Comparison of ENCODE assay signal across 8 mouse cellular contexts in the genomic region with DNA sequence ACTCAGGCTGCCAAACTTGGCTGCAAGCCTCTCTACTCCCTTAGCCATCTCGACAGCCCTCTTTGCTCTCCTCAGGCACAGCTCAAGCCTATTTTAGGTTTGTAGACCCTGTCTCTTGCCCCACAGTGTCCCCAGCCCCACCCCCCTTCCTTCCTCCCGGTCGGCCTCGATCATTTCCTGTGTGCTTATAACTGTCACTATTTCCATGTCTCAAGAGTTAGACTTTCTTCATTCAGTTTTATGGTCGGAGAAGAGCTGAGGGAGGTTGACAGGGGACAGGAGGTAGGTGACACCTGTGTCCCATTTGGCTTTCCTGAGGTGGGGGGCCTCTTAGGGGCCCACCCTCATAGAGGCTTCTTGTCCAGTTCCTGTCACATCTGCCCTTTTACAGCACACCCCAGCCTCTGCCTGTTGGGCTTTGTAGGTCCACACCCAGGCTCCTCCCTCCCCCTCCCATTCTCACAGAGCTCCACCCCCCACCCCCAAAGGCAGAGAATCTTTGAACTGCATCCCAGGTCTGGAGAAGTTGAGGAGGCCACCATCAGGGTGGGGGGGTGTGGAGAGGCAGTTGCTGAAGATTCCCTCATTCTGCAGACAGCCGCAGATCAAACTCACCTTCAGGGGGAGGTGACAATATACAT. TPM values are rescaled to one million over a fixed set of nuclear protein-coding genes. Genes with fewer than 3 reads are reported as not detected.
A peak's percentile ranks its signal among the peaks of the same experiment; 100 is the strongest.
DNase-seq lines count a peak whose midpoint lies in the region; ATAC-seq lines count a peak whose summit lies in the region.

No protein-coding gene starts in this region.

- no peak overlapping the region; the same call in 1 of the 2 replicates for H3K4me3 ChIP-seq in kidney, embryonic 14.5 days (ENCODE audit: low read length)
- peak overlapping the region; percentile 69 for H3K4me3 ChIP-seq in embryonic facial prominence, embryonic 13.5 days
- H3K4me3 ChIP-seq in limb, embryonic 13.5 days, result peak overlapping the region; percentile 83
- no peak overlapping the region for H3K4me3 ChIP-seq in neural tube, embryonic 14.5 days (ENCODE audit: low read depth, low read length)

- no peak for ATAC-seq in kidney, embryonic 14.5 days (ENCODE audit: low FRiP score, low TSS enrichment)
- no peak for ATAC-seq in embryonic facial prominence, embryonic 13.5 days (ENCODE audit: insufficient number of reproducible peaks, insufficient read depth, low FRiP score, low TSS enrichment, low read depth)
- no peak for ATAC-seq in limb, embryonic 13.5 days (ENCODE audit: low FRiP score, low read depth)
- no peak for ATAC-seq in neural tube, embryonic 14.5 days (ENCODE audit: low read depth)

- no peak for DNase-seq in kidney, adult 9 months
- DNase-seq in yolk sac, embryonic 10.5 days (ENCODE audit: low spot score), result no peak
- no peak for DNase-seq in frontal cortex, postnatal 14 days (ENCODE audit: low spot score in 2 of 2)
- no peak for DNase-seq in cerebellum, adult 18-20 months

- no peak overlapping the region for H3K9ac ChIP-seq in kidney, embryonic 14.5 days (ENCODE audit: low read depth, low read length)
- H3K9ac ChIP-seq in embryonic facial prominence, embryonic 13.5 days, result peak overlapping the region; percentile 17; the same call in 1 of the 2 replicates
- H3K9ac ChIP-seq in limb, embryonic 13.5 days, result peak overlapping the region; percentile 48; the same call in 1 of the 2 replicates
- no peak overlapping the region for H3K9ac ChIP-seq in neural tube, embryonic 14.5 days (replicated peaks; ENCODE audit: low read depth, low read length)

- peaks cover 24% of the 10 kb centered on the region for H3K4me1 ChIP-seq in kidney, embryonic 14.5 days (ENCODE audit: control insufficient read depth, insufficient read depth, low read length)
- peaks cover 32% of the 10 kb centered on the region for H3K4me1 ChIP-seq in embryonic facial prominence, embryonic 13.5 days
- peaks cover 29% of the 10 kb centered on the region for H3K4me1 ChIP-seq in limb, embryonic 13.5 days
- H3K4me1 ChIP-seq in neural tube, embryonic 14.5 days (ENCODE audit: control insufficient read depth, insufficient read depth, low read length), result peaks cover 23% of the 10 kb centered on the region

- 28% methylated on average over 6 of the region's 6 CpGs for WGBS in kidney, embryonic 14.5 days
- WGBS in embryonic facial prominence, embryonic 13.5 days, result 52% methylated on average over 6 of the region's 6 CpGs
- WGBS in limb, embryonic 13.5 days, result 45% methylated on average over 6 of the region's 6 CpGs
- WGBS in neural tube, embryonic 14.5 days, result 65% methylated on average over 6 of the region's 6 CpGs

- no peaks in the 10 kb centered on the region for H3K27me3 ChIP-seq in kidney, embryonic 14.5 days (ENCODE audit: control insufficient read depth, insufficient read depth, low read length)
- H3K27me3 ChIP-seq in embryonic facial prominence, embryonic 13.5 days, result no peaks in the 10 kb centered on the region
- no peaks in the 10 kb centered on the region for H3K27me3 ChIP-seq in limb, embryonic 13.5 days
- no peaks in the 10 kb centered on the region for H3K27me3 ChIP-seq in neural tube, embryonic 14.5 days (ENCODE audit: control insufficient read depth, insufficient read depth, low read length)

- H3K9me3 ChIP-seq in kidney, embryonic 14.5 days (ENCODE audit: control insufficient read depth, low read length), result no peaks in the 10 kb centered on the region
- no peaks in the 10 kb centered on the region for H3K9me3 ChIP-seq in embryonic facial prominence, embryonic 13.5 days
- H3K9me3 ChIP-seq in limb, embryonic 13.5 days, result no peaks in the 10 kb centered on the region
- H3K9me3 ChIP-seq in neural tube, embryonic 14.5 days (ENCODE audit: control insufficient read depth, low read length), result no peaks in the 10 kb centered on the region

- peaks cover 37% of the 10 kb centered on the region for H3K36me3 ChIP-seq in kidney, embryonic 14.5 days (ENCODE audit: control insufficient read depth, insufficient read depth, low read length)
- peaks cover 40% of the 10 kb centered on the region for H3K36me3 ChIP-seq in embryonic facial prominence, embryonic 13.5 days
- peaks cover 43% of the 10 kb centered on the region for H3K36me3 ChIP-seq in limb, embryonic 13.5 days
- 0 out of 2 replicates have a peak, but pooled peaks cover 6% of the 10 kb centered on the region for H3K36me3 ChIP-seq in neural tube, embryonic 14.5 days (ENCODE audit: control insufficient read depth, insufficient read depth, low read length)

- peak overlapping the region; percentile 99; the same call in 1 of the 2 replicates for H3K4me2 ChIP-seq in kidney, embryonic 14.5 days (replicated peaks; ENCODE audit: low read depth, low read length)
- H3K4me2 ChIP-seq in embryonic facial prominence, embryonic 13.5 days, result peak overlapping the region; percentile 99
- H3K4me2 ChIP-seq in limb, embryonic 13.5 days (replicated peaks), result peak overlapping the region; percentile 99
- H3K4me2 ChIP-seq in neural tube, embryonic 14.5 days (ENCODE audit: low read depth, low read length), result peak overlapping the region; percentile 98

- H3K27ac ChIP-seq in kidney, embryonic 14.5 days (ENCODE audit: low read depth, low read length), result no peak overlapping the region
- H3K27ac ChIP-seq in embryonic facial prominence, embryonic 13.5 days, result 0 out of 2 replicates have a peak overlapping the region, but pooled peaks have one; percentile 8
- H3K27ac ChIP-seq in limb, embryonic 13.5 days, result no peak overlapping the region; the same call in 1 of the 2 replicates
- H3K27ac ChIP-seq in neural tube, embryonic 14.5 days (ENCODE audit: low read depth, low read length), result peak overlapping the region; percentile 29; the same call in 1 of the 2 replicates

RNA-seq across cellular contexts. Expression of gene Tsc22d4, which starts 3.8 kb away (rescaled TPM):
- 104 and 121 TPM in 2 replicates for polyA plus RNA-seq in kidney, embryonic 14.5 days (2014; fragmentation: Nextera tagmentation; extraction: Ambion mirVana)
- 129 and 134 TPM in 2 replicates for polyA plus RNA-seq in embryonic facial prominence, embryonic 13.5 days (2015; fragmentation: Nextera tagmentation; extraction: Ambion mirVana)
- 128 and 134 TPM in 2 replicates for polyA plus RNA-seq in limb, embryonic 13.5 days (2015; fragmentation: Nextera tagmentation; extraction: Ambion mirVana)
- polyA plus RNA-seq in neural tube, embryonic 14.5 days (2014; fragmentation: Nextera tagmentation; extraction: Ambion mirVana), result 80.1 and 85.1 TPM in 2 replicates

RNA-seq across cellular contexts. Expression of gene Nyap1, which starts 7.9 kb away (rescaled TPM):
- polyA plus RNA-seq in kidney, embryonic 14.5 days (2014; fragmentation: Nextera tagmentation; extraction: Ambion mirVana), result 0.56 and 1.1 TPM in 2 replicates
- 3.5 and 4.4 TPM in 2 replicates for polyA plus RNA-seq in embryonic facial prominence, embryonic 13.5 days (2015; fragmentation: Nextera tagmentation; extraction: Ambion mirVana)
- 2.9 and 4.0 TPM in 2 replicates for polyA plus RNA-seq in limb, embryonic 13.5 days (2015; fragmentation: Nextera tagmentation; extraction: Ambion mirVana)
- 13.6 and 22.3 TPM in 2 replicates for polyA plus RNA-seq in neural tube, embryonic 14.5 days (2014; fragmentation: Nextera tagmentation; extraction: Ambion mirVana)

RNA-seq across cellular contexts. Expression of gene Ppp1r35, which starts 29.3 kb away (rescaled TPM):
- polyA plus RNA-seq in kidney, embryonic 14.5 days (2014; fragmentation: Nextera tagmentation; extraction: Ambion mirVana), result 41.6 and 54.8 TPM in 2 replicates
- 28.4 and 30.6 TPM in 2 replicates for polyA plus RNA-seq in embryonic facial prominence, embryonic 13.5 days (2015; fragmentation: Nextera tagmentation; extraction: Ambion mirVana)
- polyA plus RNA-seq in limb, embryonic 13.5 days (2015; fragmentation: Nextera tagmentation; extraction: Ambion mirVana), result 26.5 and 27.2 TPM in 2 replicates
- polyA plus RNA-seq in neural tube, embryonic 14.5 days (2014; fragmentation: Nextera tagmentation; extraction: Ambion mirVana), result 37.8 and 43.7 TPM in 2 replicates

RNA-seq across cellular contexts. Expression of gene Mepce, which starts 38.1 kb away (rescaled TPM):
- 11.8 and 16.4 TPM in 2 replicates for polyA plus RNA-seq in kidney, embryonic 14.5 days (2014; fragmentation: Nextera tagmentation; extraction: Ambion mirVana)
- polyA plus RNA-seq in embryonic facial prominence, embryonic 13.5 days (2015; fragmentation: Nextera tagmentation; extraction: Ambion mirVana), result 14.2 and 14.7 TPM in 2 replicates
- polyA plus RNA-seq in limb, embryonic 13.5 days (2015; fragmentation: Nextera tagmentation; extraction: Ambion mirVana), result 11.7 and 11.8 TPM in 2 replicates
- 13.1 and 17.0 TPM in 2 replicates for polyA plus RNA-seq in neural tube, embryonic 14.5 days (2014; fragmentation: Nextera tagmentation; extraction: Ambion mirVana)

RNA-seq across cellular contexts. Expression of gene Zcwpw1, which starts 38.3 kb away (rescaled TPM):
- polyA plus RNA-seq in kidney, embryonic 14.5 days (2014; fragmentation: Nextera tagmentation; extraction: Ambion mirVana), result 21.8 and 27.4 TPM in 2 replicates
- polyA plus RNA-seq in embryonic facial prominence, embryonic 13.5 days (2015; fragmentation: Nextera tagmentation; extraction: Ambion mirVana), result 36.1 and 39.7 TPM in 2 replicates
- polyA plus RNA-seq in limb, embryonic 13.5 days (2015; fragmentation: Nextera tagmentation; extraction: Ambion mirVana), result 35.3 and 36.0 TPM in 2 replicates
- 11.2 and 13.9 TPM in 2 replicates for polyA plus RNA-seq in neural tube, embryonic 14.5 days (2014; fragmentation: Nextera tagmentation; extraction: Ambion mirVana)

Comparison
In these comparisons a context has a peak if more than half of its experiments do, and no peak if none do; other contexts are left out.
1. H3K27ac ChIP-seq: peak in embryonic facial prominence, embryonic 13.5 days (single experiment) and neural tube, embryonic 14.5 days (single experiment); none in kidney, embryonic 14.5 days (single experiment) and limb, embryonic 13.5 days (single experiment).
2. H3K4me3 ChIP-seq: peak in embryonic facial prominence, embryonic 13.5 days (single experiment) and limb, embryonic 13.5 days (single experiment); none in kidney, embryonic 14.5 days (single experiment) and neural tube, embryonic 14.5 days (single experiment).
3. H3K9ac ChIP-seq: peak in embryonic facial prominence, embryonic 13.5 days (single experiment) and limb, embryonic 13.5 days (single experiment); none in kidney, embryonic 14.5 days (single experiment) and neural tube, embryonic 14.5 days (single experiment).
4. Peak in every context shown above with its lines, with median percentiles within 50 percentile points of each other: H3K4me2 ChIP-seq.